Mouse (Mus musculus) cerebellum, adult 9-10 months (tissue): Measurements from ENCODE around the gene Dusp1.

Experiments used
- DNase-seq: peaks from one replicate; pipeline ENCODE4 v3.0.0; 2022

The Dusp1 gene

DNA sequence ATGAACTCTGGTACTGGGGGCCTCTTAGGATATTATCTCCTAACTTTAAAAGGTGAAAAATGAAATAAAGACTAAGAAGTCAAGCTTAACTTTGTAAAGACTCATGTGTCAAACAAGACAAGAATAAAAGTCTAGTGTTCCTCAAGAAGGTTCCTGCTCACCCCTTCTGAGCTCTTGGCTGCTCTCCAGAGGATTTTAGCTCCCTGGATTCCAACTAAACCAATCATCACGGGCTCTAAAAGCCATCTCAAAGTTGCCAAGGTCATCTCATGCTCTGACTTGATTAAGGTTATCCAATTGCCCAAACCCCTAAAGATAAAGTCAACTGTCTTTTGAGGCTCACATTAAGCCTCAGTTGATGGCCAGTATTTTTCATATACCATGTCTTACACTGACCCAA lies 63.3 kb downstream of the Dusp1 start:
- no peak for DNase-seq

DNA sequence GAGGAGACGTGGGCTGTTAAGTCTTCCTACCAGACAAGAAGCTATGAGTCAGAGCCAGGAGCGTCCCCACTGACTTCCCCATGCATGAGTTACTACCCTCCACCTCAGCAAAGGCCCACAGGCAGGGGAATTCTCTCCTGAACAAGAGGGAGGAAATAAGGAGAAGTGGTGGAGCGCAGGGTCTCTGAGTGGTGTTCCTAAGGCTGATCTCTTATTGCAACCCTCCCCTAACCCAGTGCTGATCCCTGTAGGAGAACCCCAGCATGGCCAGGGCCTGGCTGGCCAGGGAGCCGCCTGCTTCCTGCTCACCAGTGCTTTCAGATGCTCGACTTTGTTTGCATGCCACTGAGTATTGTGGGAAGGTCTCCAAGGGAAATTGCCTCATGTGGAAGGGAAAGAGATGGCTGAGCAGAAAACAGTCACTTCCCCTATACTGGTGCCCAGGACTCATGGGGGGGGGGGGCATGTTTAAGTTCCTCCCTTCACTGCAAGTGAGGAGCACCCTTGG lies 64.5 kb downstream of the Dusp1 start:
- DNase-seq: no peak

DNA sequence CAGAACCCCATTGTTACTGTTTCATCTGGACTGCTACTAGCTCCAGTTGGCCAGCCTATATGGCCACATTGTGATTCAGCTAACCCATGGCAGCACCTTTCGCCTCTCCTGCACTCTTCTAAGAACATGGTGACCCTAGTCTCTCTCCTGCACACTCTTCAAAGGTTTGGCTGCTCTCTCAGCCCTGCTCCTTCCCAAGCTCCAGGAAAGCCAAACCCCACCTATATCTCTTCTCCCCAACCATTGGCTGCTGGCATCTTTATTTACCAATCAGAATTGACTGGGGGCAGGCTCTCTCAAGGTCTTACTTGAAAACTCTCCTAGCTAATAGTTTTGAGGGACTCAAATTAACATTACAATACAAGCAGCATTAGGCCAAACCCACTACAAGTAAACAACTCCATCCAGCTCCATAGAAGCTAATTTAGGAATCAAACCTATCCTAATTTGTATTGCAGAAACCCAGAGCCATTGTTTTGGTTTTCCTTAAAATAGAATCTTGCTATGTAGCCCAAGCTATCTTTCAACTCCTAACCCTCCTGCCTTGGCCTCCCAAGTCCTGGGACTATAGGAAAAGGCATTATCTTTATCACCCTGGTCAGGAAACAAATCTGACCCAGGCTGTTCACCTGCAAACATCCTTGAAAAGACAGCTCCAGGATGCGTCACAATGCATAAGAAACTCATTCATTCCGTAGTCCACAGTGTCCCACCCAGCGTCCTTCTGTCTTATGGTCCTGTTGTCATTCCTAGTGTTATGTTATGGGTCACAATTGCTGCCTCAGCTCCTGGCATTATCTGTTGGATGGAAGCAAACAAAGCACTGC lies 67.1 kb downstream of the Dusp1 start:
- no peak for DNase-seq

DNA sequence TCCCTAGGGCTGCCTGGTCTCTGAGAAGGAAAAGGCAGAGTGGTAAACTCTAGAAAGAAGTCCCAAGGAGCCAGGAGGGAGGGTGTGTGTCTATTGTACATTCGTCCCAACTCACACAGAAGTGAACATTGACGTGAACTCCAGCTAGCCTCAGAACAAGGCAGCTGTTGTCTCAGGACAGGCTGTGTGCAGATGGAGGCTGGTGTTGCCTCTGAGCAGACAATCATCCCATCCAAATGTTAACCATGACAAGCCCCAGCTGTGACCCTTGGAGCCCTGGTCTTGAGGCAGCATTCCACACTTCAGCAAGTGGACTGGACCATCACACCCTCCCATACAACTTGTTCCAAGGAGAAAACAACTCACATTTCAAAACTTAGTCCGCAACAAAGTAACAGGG lies 69.7 kb downstream of the Dusp1 start:
- no peak for DNase-seq

DNA sequence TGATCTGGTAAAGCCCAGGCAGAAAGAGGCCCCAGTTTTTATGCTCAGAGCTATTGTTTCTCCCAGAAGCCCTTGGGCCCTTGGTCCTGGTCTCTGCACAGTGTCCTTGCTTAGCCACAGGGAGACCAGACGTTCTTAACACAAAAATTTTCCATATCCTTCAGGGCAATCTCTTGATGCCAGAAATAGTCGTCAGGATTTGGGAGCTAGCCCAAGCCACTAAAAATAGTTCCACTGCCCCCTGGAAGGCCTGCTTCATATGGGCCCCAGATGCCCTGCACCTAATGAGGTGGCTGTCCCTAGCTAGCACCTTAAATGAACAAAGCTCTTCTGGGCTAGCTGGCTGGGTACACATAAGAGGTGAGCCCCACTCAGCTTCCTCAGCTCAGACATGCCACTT lies 71.0 kb downstream of the Dusp1 start:
- DNase-seq: no peak

DNA sequence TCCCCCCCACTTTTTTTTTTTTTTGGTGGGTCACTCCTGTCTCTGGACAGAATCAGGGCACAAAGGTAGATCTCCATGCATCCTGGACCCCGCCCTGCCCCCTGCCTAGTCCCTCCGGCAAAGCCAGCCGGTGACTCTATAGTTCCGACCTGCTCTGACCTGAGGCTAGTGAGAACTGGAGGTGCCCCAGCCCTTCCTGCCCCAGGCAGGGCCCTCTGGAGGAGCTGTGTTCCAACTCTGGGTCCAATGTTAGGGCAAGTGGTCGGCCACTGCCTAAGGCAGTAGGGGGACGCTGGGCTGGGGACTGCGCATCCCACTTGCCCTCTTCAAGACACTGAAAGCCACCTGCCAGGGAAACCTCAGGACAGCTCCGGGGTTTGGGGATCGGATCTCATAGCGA lies 71.9 kb downstream of the Dusp1 start:
- no peak for DNase-seq

DNA sequence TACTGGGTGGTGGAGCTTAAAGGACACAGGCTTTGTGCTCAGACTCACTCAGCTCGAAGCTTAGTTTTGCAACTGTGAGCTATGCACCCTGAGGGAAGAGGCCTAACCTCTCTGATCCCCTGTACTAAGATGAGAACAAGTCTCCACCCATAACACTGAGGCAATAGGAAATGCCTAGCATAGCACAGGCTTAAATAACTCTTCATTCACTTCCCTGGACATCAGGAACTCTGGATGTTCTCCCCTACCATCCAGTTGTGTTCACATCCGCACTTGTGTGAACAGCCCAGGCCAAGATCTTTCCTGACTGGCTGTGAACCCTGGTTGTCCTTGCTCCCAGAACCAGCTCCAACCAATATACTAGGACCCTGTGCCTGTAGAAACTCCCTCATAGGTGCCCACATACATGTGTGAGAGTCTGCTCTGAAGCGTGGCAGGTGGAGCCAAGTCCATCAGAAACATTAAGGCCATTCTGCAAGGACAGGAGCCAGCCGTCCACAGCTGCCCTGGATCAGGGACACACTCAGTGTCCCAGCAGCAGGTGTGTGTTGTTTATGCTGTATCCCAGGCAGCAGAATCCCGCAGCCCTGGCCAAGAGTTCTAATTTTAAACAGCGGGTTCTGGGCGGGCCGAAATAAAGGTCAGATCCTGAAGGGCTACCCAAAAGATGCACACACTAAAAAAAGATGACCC lies 73.1 kb downstream of the Dusp1 start:
- no peak for DNase-seq

DNA sequence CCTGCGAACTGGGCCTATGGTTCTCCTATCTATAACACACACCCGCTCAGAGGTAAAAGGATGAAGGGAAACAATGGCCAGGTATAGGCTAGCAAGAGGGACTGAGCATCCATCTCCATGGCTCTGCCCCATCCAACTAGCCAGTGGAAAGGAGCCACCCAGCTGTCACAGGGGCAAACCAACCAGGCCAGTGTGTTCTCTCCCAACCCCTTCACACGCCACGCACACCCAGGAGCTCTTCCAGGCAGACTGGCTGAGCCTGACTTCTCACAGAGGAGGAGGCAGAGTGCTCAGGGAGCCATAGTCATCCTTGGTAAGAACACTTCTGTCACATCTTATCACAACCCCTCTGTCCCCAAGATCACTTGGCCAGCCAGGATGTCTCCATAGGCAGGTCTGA lies 74.0 kb downstream of the Dusp1 start:
- no peak for DNase-seq

DNA sequence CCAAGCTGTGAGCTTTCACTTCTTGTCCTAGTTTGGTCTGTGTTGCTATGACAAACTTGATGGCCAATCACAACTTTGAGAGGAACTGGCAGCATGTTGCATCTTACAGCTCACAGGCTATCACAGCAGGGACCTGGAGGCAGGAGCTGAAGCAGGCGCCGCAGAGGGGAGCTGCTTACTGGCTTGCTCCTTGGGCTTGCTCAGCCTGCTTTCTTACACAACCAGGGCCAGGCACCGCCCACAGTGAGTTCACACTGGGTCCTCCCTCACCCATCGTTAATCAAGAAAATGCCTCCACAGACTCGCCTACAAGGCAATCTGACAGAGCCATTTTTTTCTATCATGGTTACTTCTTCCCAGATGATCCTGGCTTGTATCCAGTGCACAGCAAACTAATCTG lies 74.7 kb downstream of the Dusp1 start:
- no peak for DNase-seq

DNA sequence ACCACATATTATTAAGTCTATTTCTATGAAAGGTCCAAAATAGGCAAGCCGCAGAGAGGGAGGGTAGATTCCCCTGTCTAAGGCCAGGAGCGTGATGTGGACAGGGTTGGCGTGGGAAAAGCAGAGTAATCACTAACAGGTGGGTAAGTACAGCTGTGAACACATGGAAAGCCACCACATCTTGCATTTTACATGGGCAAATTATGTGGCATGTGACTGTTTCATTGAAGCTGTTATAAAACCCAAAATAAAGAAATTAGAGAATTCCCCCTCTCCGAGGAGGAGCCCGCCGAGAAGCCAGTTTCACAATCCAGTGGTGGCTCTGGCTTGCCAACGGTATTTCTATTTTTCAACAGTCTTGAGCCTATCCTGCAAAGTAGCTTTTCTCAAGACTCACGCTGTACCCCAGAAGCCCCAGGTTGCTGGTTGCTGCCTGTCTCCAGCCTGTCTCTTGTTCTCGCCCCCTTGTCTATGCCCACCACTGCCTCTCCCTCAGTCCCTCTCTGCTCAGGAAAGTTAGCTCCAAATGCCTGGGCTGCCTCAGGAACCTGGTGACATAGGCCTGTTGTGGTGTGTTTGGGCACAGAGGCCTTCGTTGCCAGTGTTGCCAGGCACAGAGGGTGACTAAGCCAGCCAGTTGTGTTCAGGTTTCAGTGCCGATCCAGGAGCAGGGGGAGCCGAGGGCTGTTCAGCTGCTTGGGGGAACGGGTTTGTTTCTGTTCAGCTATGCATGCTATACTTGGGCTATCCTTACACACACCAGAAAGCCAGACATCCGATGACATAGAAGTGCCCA lies 77.1 kb downstream of the Dusp1 start:
- no peak for DNase-seq

DNA sequence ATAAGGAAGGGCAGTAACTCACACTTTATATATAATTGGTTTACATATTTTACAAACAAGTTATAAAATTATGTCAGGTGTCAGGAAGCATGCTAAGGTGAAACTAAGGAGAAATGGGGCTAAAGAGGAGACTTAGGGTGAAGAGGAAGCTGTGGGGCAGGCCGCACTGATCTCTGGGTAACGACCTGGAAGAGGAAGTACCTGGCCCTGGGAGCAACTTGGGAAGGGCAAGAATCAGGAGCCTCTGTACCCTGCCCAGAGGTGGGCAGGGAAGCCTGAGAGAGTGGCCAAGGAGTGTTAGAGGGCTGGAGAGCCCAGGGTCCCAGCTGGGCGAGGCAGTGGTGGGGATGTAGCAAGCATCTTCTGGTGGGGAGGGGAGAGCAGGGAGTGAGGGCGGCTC lies 81.0 kb downstream of the Dusp1 start:
- no peak for DNase-seq

DNA sequence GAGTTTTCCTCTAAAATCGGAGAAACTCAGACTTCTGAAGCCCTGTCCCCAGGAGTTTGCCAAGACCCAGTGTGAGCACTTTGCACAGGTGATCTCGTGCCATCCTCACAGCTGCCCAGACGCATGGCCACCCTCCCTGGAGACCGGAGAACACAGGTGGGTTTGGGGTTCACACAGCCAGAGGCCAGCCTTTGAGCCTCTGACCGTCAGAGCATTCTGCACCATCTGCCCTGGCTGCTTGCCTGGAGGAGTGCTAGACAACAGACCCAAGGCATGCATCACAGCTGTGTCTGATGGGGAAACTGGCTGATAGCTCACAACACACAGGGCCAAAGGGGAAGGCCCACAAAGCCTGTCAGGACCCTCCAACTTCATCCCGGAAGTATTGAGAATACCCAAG lies 82.3 kb downstream of the Dusp1 start:
- no peak for DNase-seq

DNA sequence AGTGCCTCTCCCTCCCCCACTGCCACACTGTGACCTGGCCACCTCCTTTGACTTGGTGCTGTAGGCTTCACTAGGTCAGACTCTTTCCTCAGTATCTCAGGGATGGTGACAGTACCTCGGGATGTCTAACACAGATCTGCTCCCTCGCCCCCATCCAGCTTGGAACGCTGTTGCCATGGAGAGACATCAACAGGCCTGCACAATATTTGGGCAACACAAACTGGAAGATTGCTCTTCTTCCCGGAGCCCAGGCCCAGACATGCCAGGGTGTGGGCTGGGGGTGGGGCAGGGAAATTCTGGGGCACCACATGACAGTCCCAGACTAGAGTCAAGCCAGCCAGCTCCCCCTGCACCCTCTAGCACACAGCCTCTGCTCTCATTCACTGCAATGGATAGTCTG lies 83.3 kb downstream of the Dusp1 start:
- DNase-seq: no peak

DNA sequence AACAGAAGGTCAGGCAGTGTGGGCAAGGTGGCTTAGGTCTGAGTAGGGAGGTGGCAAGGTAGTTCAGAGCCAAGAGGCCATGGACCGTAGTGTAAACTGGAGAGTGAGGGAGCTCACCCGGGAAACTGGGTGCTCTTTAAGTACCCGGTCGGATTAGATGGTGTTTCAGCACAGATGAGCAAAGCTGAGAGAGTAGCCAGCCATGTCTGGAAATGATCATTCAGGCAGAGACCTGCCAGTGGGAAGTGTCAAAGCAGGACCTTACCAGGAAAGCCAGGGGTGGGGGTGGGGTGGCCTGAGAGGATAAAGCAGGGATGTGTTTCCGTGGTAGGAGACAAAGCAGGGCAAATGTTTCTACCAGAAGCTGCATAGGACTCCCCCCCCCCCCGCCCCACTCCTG lies 85.1 kb downstream of the Dusp1 start:
- no peak for DNase-seq

DNA sequence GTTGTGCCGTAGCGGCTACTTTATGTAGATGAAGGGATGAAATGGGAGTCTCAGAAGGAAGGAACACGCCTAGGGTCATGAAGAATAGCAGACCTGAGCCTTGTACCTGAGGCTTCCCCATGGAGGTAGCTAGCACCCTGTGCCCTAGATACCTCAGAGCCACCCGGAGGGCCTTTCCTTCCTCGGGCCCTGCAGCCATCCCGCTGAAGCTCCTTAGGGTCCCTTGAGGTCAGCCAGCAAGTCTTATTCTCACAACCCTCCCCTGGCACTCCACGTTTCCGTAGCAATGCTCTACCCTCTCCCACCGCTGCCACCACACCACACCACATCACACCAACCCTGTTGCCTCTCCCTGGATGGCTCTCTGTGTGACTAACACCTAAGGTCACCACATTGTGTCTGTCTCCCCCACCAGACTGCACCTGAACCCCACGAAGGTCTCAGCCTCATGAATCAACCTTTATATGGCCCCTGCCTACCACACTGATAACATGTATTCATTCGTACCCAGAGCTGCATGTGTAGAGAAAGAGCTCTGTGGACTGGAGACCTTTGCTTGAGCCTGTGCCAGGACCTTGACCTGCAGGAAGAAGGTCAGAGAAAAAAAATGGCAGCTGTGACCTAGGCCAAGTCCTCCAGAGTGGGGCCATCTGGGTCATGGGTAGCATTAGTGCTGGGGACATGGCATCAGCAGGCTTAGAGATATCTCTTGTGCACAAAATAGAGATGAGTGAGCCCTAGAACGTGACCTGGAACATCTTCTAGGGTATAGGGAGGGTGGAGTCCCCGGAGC lies 93.6 kb downstream of the Dusp1 start:
- DNase-seq: no peak

DNA sequence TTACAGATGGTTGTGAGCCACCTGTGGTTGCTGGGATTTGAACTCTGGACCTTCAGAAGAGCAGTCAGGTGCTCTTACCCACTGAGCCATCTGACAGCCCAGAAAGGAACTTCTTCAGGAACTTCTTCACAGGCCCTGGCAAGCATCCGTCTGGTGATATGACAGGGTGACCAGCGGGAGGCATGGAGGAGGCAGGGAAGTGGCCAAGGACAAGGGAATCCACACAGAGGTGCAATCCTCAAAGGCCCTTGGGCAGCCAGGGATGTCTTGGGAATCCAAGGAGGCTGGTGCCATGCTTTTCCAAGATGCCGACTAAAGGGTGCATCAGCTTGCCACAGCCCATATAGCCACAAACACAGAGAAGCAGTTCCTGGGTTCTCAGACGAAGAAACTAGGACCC lies 94.3 kb downstream of the Dusp1 start:
- DNase-seq: no peak

DNA sequence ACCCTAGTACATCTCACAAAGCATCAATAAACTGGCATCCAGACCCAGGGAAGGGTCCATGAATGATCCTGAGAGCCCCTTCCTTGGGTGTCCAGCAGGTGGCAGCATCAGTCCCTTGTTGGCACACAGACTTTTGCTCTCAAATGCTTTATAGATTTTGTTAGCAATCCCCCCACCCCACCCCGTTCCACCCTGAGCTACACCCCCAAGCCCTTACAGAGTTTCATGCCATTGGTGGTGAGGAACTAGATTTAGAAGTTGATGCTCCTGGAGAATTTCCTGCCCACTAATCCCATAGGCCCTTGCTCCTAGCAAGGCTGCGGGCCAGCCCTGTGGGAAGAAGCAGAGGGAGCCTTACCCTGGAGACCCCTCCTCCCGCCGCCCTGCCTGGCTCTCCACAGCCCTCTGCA lies 95.2 kb downstream of the Dusp1 start:
- DNase-seq: peak; percentile 82

DNA sequence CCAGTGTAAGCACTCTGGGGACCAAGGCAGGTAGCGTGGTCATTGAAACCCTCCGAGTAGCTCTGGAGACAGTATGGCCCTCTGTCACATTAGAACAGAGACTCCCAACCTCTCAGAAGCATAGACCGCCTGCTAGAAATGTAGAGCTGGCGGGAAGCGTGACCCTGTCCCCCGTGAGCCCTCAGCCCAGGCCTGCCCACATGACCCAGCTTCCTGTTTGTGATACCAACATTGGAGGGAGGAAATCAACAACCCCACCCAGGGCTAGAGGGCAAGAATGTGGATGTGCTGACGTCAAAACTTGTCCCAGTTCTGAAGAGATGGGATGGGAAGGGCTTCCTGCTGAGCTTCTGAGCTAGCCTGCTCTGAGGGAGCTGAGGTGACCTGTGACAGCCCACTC lies 97.0 kb downstream of the Dusp1 start:
- no peak for DNase-seq

DNA sequence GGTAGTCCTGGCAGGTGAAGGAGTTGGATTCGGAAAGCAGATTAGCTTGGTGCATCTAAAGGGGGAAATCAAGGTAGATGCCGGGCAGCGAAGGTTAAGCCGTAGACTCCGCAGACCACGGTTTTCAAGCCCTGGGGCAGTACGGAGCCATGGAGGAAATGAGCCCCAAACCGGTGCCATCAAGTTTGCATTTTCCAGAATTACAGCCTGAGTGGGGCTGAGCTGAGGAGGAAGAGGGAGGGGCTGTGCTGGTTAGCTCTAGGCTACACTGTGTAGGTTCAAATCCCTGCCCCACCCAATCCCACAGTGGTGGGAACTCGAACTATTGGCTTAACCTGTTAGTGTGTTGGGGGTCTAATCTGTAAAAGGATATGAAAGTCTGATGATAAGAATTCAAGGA lies 97.4 kb downstream of the Dusp1 start:
- no peak for DNase-seq

DNA sequence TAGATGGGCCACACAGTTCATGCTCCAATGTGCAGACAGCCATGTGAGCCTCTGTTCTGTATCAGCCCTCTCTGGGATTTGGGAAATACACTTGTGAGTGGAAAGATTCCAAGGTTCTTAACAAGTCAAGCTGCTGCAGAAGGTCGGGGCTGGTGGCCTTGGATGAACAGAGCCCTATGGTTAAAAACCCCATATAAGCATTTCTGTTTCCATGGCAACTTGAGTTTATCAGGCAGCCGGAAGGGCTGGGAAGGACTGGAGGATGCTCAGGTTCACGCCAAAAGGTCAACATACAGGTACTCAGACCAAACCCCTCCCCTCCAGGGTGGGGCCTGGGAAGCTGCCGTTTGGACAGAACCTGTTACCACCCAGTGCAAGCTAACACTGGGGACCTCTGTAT lies 97.9 kb downstream of the Dusp1 start:
- no peak for DNase-seq

DNA sequence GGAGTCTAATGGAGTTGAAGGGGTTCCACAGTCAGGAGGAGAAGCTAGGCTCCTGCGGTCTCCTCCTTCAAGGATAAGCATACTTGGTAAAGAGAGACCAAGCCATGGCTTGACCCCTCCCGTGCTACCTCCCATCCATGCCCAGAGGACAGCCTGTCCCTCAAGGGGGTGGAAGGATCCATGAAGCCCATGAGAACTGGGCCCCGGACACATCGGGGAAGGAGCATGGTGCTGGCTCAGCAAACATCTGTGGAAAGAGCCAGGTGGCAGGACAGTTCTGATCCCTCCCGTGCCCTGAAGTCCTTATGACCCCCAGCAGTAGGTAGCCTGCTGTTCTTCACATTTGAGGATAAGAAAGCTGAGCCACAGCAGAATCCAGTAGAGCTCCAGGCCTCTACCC lies 98.5 kb downstream of the Dusp1 start:
- no peak for DNase-seq

DNA sequence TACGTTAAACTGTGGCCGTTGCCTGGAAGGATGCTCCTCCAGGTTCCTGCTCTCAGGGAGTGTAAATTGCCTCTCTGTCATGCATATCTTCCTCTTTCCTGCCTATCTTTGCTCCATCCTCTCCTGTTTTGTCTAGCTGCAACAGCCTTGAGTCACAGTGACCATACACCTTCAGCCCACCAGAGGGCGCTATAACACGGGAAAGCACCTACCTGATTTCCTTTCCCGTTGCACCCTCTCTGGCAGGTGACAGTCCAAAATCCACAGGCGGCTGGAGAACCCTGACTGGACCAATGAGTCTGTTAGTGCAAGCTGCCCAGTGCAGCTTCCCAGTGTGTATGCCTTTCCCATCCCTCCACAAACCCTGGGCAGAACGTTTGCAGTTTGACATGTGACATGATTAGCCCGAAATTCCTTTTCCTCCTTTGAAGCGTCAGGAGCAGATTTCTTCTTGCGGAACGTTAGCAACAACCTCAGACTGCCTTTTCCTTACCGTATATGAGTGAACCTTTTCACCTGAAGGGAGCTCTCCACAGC lies 99.2 kb downstream of the Dusp1 start:
- peak; percentile 88 for DNase-seq

DNA sequence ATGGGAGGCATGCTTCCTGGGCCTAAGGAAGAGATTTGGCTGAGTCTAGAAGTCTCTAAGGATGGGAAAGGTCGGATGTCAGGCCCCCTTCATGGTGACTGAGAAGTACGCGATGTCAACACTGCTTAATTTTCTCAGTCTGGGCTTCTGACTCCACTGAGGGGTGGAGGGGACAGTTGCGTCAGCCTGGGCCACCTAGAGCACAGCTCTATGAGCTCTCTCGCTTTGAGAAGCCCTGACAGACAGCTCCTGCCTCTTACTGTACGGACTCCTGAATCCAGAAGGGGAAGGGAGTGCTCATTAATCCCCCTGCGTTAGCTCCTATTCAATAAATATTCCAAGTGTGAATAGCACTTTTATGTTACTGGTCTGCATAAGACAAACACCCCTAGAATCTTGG lies 103.9 kb downstream of the Dusp1 start:
- no peak for DNase-seq
